Mouse (Mus musculus): ENCODE results near the gene Cdc5l. TPM values are rescaled to one million over a fixed set of nuclear protein-coding genes. Genes with fewer than 3 reads are reported as not detected.

Gene Cdc5l
- polyA plus RNA-seq, 1 experiment: 9.8 TPM

DNA sequence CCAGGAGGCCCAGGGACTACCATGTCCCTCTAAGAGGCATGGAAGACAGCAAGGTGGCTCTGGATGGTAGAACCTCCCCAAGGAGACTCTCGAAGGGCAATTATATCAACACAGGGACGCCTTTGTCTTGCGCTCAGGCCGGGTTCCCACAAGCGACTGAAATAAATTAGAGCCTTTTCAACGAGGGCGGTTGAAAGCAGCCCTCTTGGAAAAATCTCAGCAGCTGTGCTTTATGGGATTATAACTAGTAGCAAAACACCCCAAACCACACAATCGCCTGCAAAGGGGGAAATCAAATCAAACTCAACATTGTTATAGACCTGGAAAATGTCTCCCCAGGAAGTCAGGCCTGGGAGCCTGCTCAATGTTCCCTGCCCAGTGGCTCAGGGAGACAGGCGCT lies 62.5 kb downstream of the Cdc5l start:
- H3K27me3 ChIP-seq (ENCODE audit: control insufficient read depth, insufficient read depth, low read length): no peaks in the 10 kb centered on the region
- no peaks in the 10 kb centered on the region for H3K36me3 ChIP-seq (ENCODE audit: control insufficient read depth, insufficient read depth, low read length)
- H3K4me1 ChIP-seq (ENCODE audit: control insufficient read depth, insufficient read depth, low read length): no peaks in the 10 kb centered on the region
- H3K4me3 ChIP-seq (ENCODE audit: control insufficient read depth, low read depth, low read length): no peak overlapping the region
- TF ChIP-seq POLR2A (IDR thresholded peaks at IDR 0.05; ENCODE audit: control insufficient read depth, low read depth, low read length) (no peak), CTCF (IDR thresholded peaks at IDR 0.05; ENCODE audit: control insufficient read depth, insufficient read depth, insufficient replicate concordance, low read depth, low read length) (no peak)
- H3K27ac ChIP-seq (ENCODE audit: control insufficient read depth, insufficient read depth, low read depth, low read length): no peak overlapping the region

DNA sequence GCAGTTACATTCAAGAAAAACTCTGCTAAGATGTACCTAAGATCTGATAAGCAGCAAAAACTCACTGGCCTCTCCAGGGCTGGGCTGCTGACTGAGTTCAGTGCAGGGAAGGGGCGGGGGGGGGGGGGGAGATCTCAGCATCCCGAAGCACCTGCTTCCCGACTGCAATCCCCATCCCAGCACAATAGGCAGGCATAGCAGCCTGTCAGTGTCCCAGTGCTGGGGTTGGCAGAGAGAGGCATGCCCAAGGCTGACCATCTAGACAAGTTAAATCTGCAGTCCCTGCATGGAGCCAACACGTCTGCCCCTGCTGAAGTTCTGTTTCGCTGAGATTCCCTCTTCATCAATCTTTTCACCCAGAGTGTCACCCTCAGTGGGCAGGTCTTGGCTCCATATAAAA lies 63.0 kb downstream of the Cdc5l start:
- no peaks in the 10 kb centered on the region for H3K4me1 ChIP-seq (ENCODE audit: control insufficient read depth, insufficient read depth, low read length)
- TF ChIP-seq POLR2A (IDR thresholded peaks at IDR 0.05; ENCODE audit: control insufficient read depth, low read depth, low read length) (no peak), CTCF (IDR thresholded peaks at IDR 0.05; ENCODE audit: control insufficient read depth, insufficient read depth, insufficient replicate concordance, low read depth, low read length) (no peak)
- H3K36me3 ChIP-seq (ENCODE audit: control insufficient read depth, insufficient read depth, low read length): no peaks in the 10 kb centered on the region
- H3K4me3 ChIP-seq (ENCODE audit: control insufficient read depth, low read depth, low read length): no peak overlapping the region
- no peak overlapping the region for H3K27ac ChIP-seq (ENCODE audit: control insufficient read depth, insufficient read depth, low read depth, low read length)
- no peaks in the 10 kb centered on the region for H3K27me3 ChIP-seq (ENCODE audit: control insufficient read depth, insufficient read depth, low read length)

DNA sequence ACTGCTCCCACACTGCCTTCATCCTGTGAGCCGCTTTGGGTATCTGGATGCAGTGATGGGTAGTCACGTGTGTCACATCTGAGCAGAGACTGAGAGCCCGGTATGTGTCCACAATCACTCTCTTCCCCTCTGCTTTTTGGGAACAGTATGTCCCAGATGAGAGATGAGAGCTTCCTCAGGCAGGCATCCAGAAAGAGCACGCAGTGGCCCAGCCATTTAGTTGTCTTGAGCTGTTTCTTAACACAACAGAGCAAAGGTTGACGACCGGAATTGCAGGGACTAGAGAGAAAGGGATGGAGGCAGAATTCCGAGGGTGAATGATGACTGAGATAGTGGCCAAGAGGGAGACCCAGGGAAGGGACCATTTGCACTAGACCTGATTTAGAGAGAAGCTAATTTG lies 68.7 kb downstream of the Cdc5l start:
- no peak overlapping the region for H3K27ac ChIP-seq (ENCODE audit: control insufficient read depth, insufficient read depth, low read depth, low read length)
- H3K27me3 ChIP-seq (ENCODE audit: control insufficient read depth, insufficient read depth, low read length): no peaks in the 10 kb centered on the region
- no peak for TF ChIP-seq CTCF (IDR thresholded peaks at IDR 0.05; ENCODE audit: control insufficient read depth, insufficient read depth, insufficient replicate concordance, low read depth, low read length)
- TF ChIP-seq POLR2A (IDR thresholded peaks at IDR 0.05; ENCODE audit: control insufficient read depth, low read depth, low read length): no peak
- no peaks in the 10 kb centered on the region for H3K36me3 ChIP-seq (ENCODE audit: control insufficient read depth, insufficient read depth, low read length)
- no peaks in the 10 kb centered on the region for H3K4me1 ChIP-seq (ENCODE audit: control insufficient read depth, insufficient read depth, low read length)
- no peak overlapping the region for H3K4me3 ChIP-seq (ENCODE audit: control insufficient read depth, low read depth, low read length)

DNA sequence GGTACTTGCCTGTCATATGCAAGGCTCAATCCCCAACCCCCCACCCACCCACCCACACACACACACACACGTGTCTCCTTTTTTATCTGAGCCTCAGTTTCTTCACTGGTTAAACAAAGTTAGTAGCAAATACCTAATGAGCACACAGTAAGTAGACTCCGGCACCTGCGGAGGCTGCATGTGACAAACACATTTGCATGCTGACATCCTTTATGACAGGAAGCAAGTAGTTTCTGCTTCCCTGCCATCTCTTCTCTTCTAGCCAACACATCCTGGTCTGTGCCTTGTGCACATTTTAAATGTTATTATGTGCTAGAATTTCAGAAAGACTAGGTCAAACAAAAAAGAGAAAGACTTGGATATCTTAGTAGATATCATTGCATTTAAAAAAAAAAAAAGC lies 72.6 kb downstream of the Cdc5l start:
- H3K4me3 ChIP-seq (ENCODE audit: control insufficient read depth, low read depth, low read length): no peak overlapping the region
- H3K27ac ChIP-seq (ENCODE audit: control insufficient read depth, insufficient read depth, low read depth, low read length): no peak overlapping the region
- TF ChIP-seq POLR2A (IDR thresholded peaks at IDR 0.05; ENCODE audit: control insufficient read depth, low read depth, low read length): no peak
- TF ChIP-seq CTCF (IDR thresholded peaks at IDR 0.05; ENCODE audit: control insufficient read depth, insufficient read depth, insufficient replicate concordance, low read depth, low read length): no peak
- H3K4me1 ChIP-seq (ENCODE audit: control insufficient read depth, insufficient read depth, low read length): no peaks in the 10 kb centered on the region
- no peaks in the 10 kb centered on the region for H3K27me3 ChIP-seq (ENCODE audit: control insufficient read depth, insufficient read depth, low read length)
- no peaks in the 10 kb centered on the region for H3K36me3 ChIP-seq (ENCODE audit: control insufficient read depth, insufficient read depth, low read length)

DNA sequence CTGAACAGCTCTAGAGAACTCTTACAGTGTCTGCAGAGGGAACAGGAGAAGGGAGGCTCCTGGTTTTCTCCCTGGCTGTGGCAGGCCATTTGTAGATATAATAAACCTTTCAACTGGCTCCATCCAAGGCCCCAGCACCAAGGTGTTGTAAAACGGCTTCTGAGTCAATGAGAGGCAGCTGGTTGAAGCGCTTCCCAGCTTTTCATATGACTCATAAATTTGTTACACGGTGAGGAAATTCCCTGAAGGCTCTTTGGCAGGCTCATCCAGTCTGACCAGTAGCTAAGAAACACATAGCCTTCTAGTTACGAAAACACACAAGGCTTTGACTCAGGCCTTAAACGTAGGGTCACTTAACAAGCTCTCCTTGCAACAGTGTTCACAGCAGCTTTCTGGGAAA lies 74.1 kb downstream of the Cdc5l start:
- Histone ChIP-seq H3K27me3 (ENCODE audit: control insufficient read depth, insufficient read depth, low read length) (no peaks in the 10 kb centered on the region), H3K27ac (ENCODE audit: control insufficient read depth, insufficient read depth, low read depth, low read length) (no peak overlapping the region), H3K36me3 (ENCODE audit: control insufficient read depth, insufficient read depth, low read length) (no peaks in the 10 kb centered on the region), H3K4me3 (ENCODE audit: control insufficient read depth, low read depth, low read length) (no peak overlapping the region), H3K4me1 (ENCODE audit: control insufficient read depth, insufficient read depth, low read length) (no peaks in the 10 kb centered on the region)
- TF ChIP-seq CTCF (IDR thresholded peaks at IDR 0.05; ENCODE audit: control insufficient read depth, insufficient read depth, insufficient replicate concordance, low read depth, low read length): no peak
- no peak for TF ChIP-seq POLR2A (IDR thresholded peaks at IDR 0.05; ENCODE audit: control insufficient read depth, low read depth, low read length)

DNA sequence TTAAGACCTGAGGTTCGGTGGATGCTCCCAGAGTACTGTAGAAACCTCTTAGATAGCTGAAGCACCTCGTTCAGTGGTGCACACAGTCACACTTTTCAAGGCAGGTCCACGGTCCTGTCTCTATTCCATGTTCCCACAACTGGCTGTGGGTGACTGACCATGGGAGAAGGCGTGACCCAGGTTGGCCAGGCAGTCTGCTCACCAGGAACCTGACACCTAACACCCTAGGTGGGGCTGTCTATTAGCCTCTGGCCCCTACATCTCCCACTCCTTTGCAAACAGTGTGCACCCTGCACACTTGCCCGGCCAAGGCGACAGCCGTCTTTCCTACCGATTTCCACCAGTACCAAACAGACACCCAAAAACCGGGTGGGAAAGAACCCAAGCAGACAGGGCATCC lies 77.1 kb downstream of the Cdc5l start:
- no peaks in the 10 kb centered on the region for H3K36me3 ChIP-seq (ENCODE audit: control insufficient read depth, insufficient read depth, low read length)
- TF ChIP-seq CTCF (IDR thresholded peaks at IDR 0.05; ENCODE audit: control insufficient read depth, insufficient read depth, insufficient replicate concordance, low read depth, low read length) (no peak), POLR2A (IDR thresholded peaks at IDR 0.05; ENCODE audit: control insufficient read depth, low read depth, low read length) (no peak)
- no peaks in the 10 kb centered on the region for H3K4me1 ChIP-seq (ENCODE audit: control insufficient read depth, insufficient read depth, low read length)
- no peak overlapping the region for H3K27ac ChIP-seq (ENCODE audit: control insufficient read depth, insufficient read depth, low read depth, low read length)
- H3K4me3 ChIP-seq (ENCODE audit: control insufficient read depth, low read depth, low read length): no peak overlapping the region
- no peaks in the 10 kb centered on the region for H3K27me3 ChIP-seq (ENCODE audit: control insufficient read depth, insufficient read depth, low read length)

DNA sequence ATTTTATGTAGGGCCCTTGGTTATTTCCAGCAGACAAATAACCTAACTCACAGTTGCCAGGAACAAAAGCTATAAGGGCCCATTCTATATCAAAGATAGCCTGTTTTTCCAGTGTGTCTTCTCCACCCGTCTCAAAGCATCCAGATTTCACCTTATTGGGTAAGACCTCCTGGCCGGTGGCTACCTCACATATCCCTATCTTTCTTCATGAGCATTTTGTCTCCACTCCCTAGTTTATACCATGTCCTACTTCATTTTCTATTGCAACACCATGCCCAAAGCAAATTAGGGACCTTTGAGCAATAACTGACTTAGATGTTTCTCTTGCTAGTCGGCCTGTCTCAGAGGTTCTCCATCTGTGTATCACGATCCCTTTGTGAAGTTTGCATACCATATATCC lies 85.6 kb downstream of the Cdc5l start:
- Histone ChIP-seq H3K4me1 (ENCODE audit: control insufficient read depth, insufficient read depth, low read length) (no peaks in the 10 kb centered on the region), H3K4me3 (ENCODE audit: control insufficient read depth, low read depth, low read length) (no peak overlapping the region), H3K27me3 (ENCODE audit: control insufficient read depth, insufficient read depth, low read length) (no peaks in the 10 kb centered on the region), H3K27ac (ENCODE audit: control insufficient read depth, insufficient read depth, low read depth, low read length) (no peak overlapping the region), H3K36me3 (ENCODE audit: control insufficient read depth, insufficient read depth, low read length) (no peaks in the 10 kb centered on the region)
- no peak for TF ChIP-seq POLR2A (IDR thresholded peaks at IDR 0.05; ENCODE audit: control insufficient read depth, low read depth, low read length)
- TF ChIP-seq CTCF (IDR thresholded peaks at IDR 0.05; ENCODE audit: control insufficient read depth, insufficient read depth, insufficient replicate concordance, low read depth, low read length): no peak

Other genes starting within 250 kb of the Cdc5l start
- 22.7 and 23.3 TPM in 2 replicates for gene Spats1, start 41.7 kb upstream of the Cdc5l start, polyA plus RNA-seq (2012; rRNA removed)
- 19.3 and 23.4 TPM in 2 replicates for gene Aars2, start 73.1 kb upstream of the Cdc5l start, polyA plus RNA-seq (2012; rRNA removed)
- 261 and 281 TPM in 2 replicates for gene Tcte1, start 89.7 kb upstream of the Cdc5l start, polyA plus RNA-seq (2012; rRNA removed)
- 0.35 and 0.37 TPM in 2 replicates for gene Tmem151b, start 115.9 kb upstream of the Cdc5l start, polyA plus RNA-seq (2012; rRNA removed)
- gene Nfkbie, start 122.0 kb upstream of the Cdc5l start, polyA plus RNA-seq (2012; rRNA removed): 0.83 and 0.95 TPM in 2 replicates
- gene Slc35b2, start 130.1 kb upstream of the Cdc5l start, polyA plus RNA-seq (2012; rRNA removed): 26.6 and 35.6 TPM in 2 replicates
- gene Hsp90ab1, start 139.5 kb upstream of the Cdc5l start, polyA plus RNA-seq (2012; rRNA removed): 99.1 and 109 TPM in 2 replicates
- 138 and 143 TPM in 2 replicates for gene Slc29a1, start 165.9 kb upstream of the Cdc5l start, polyA plus RNA-seq (2012; rRNA removed)
- 3.4 and 4.4 TPM in 2 replicates for gene Mymx, start 168.4 kb upstream of the Cdc5l start, polyA plus RNA-seq (2012; rRNA removed)
- 28.2 and 28.4 TPM in 2 replicates for gene Capn11, start 225.6 kb upstream of the Cdc5l start, polyA plus RNA-seq (2012; rRNA removed)